Mouse (Mus musculus) olfactory bulb, adult 2 months (tissue): ENCODE measurements around the gene Pdss2. TPM values are rescaled to one million over a fixed set of nuclear protein-coding genes. Genes with fewer than 3 reads are reported as not detected.

Source experiments
- H3K27ac ChIP-seq: fragments of 200-500 bp; 2 replicates; pipeline ENCODE4 v1.5.1; 2012; ENCODE audit warnings: low read depth, low read length; ENCODE audit not compliant: insufficient read depth
- H3K4me1 ChIP-seq: fragments of 200-500 bp; 2 replicates; pipeline ENCODE4 v1.6.1; 2012; ENCODE audit warnings: low read length; ENCODE audit not compliant: control insufficient read depth, insufficient read depth
- H3K4me3 ChIP-seq: fragments of 200-500 bp; 2 replicates; pipeline ENCODE4 v1.5.1; 2012; ENCODE audit warnings: mild to moderate bottlenecking, low read depth, low read length, moderate library complexity; ENCODE audit not compliant: insufficient read depth
- CTCF ChIP-seq: fragments of 200-500 bp; IDR thresholded peaks from 2 replicates; pipeline ENCODE4 v1.5.1; 2012; ENCODE audit warnings: low read depth, mild to moderate bottlenecking, low read length, moderate library complexity; ENCODE audit not compliant: insufficient read depth
- POLR2A ChIP-seq: fragments of 200-500 bp; IDR thresholded peaks from 2 replicates; pipeline ENCODE4 v1.6.1; 2012; ENCODE audit warnings: mild to moderate bottlenecking, low read depth, low read length, moderate library complexity; ENCODE audit not compliant: insufficient read depth
- WGBS: fragments of 180-500 bp; shearing (Covaris S2); methylation state at CpG from one replicate; pipeline ENCODE4 v1.1.7; 2018; 5-methylcytosine and 5-hydroxymethylcytosine counted together
- polyA plus RNA-seq: library from polyadenylated mRNA; stranded (reverse); fragments of >200 nt; gene quantifications from 2 replicates; pipeline ENCODE4 v1.2.4, GENCODE M21; 2012; ENCODE audit warnings: low replicate concordance; ENCODE audit not compliant: missing spikeins, insufficient read depth, insufficient read length

Pdss2 gene
- polyA plus RNA-seq, 1 experiment: not detected

DNA sequence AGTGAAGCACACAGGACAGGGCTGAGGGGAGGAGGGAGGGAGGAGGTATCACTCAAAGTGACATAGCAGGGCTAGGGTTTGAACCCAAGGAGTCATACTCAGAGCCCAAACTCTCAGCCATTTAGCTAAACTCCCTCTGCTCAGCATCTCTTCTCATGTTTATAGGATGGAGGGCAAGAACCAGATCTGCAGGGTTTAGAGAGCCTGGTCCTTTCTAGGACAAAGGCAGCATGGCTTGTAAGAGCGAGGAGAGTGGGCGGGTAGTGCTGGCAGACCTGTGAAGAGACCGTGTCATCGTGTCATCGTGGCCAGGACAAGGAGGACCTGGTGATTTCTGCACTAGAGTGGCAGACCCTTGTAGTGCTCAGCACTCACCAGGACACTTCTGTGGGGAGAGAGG is 99.7 kb downstream of the Pdss2 start:
- Histone ChIP-seq H3K4me1 (peaks cover 11% of the 10 kb centered on the region), H3K27ac (no peak overlapping the region), H3K4me3 (no peak overlapping the region)
- 94% methylated on average over 5 of the region's 5 CpGs for WGBS
- TF ChIP-seq POLR2A (no peak), CTCF (no peak)

DNA sequence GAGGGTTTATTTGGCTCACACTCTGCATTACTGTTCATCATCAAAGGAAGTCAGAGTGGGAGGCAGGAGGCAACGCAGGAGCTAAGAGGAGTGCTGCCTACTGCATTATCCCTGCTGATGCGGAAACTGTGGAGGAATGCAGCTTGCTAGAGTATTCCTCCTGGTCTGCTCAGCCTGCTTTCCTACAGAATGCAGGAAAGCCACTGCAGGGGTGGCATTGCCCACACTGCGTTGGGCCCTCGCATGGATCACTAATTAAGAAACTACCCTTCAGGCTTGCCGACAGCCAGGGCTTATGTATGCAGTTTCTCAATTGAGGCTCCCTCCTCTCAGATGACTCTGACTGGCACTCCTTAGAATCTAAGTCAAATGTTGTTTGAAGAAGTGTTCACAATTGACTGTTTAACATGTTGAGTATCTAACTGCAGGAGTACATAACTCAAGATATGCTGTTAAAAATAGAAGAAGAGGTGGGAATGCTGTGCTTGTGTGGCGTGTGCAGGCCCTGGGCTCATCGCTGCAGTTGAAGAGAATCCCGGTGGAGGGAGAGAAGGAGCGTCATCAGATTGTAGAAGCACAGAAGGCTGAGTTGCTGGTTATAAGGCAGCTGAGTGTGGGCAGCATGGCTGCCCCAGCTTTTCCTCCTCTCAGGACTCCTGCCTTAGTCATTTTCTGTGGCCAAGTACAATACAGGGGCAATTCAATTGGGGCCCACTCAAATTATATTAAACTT is 101.3 kb downstream of the Pdss2 start:
- WGBS: 45% methylated on average over 9 of the region's 9 CpGs
- peaks cover 11% of the 10 kb centered on the region for H3K4me1 ChIP-seq
- H3K4me3 ChIP-seq: no peak overlapping the region
- TF ChIP-seq POLR2A (no peak), CTCF (no peak)
- no peak overlapping the region for H3K27ac ChIP-seq

DNA sequence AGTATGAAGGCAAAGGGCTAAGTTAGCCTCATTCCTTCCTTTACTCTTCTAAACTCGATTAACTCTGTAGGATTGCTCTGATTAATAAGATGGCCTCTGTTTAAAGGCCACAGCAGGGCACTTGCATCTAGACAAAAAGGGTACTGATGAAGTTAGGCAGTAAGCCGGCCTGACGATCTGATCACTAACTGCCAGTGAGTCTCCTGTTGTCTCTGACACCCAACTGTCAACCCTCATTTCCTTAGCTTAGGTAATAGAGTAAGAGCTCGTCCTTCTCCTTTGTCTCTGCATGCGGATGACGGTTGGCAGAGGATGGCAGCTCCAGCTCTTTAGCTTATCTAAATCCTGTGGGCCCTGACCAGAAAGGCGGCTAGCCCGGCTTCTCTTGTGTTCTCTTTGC is 102.1 kb downstream of the Pdss2 start:
- TF ChIP-seq CTCF (no peak), POLR2A (no peak)
- Histone ChIP-seq H3K4me3 (no peak overlapping the region), H3K4me1 (peaks cover 11% of the 10 kb centered on the region), H3K27ac (no peak overlapping the region)
- 85% methylated on average over 8 of the region's 8 CpGs for WGBS

DNA sequence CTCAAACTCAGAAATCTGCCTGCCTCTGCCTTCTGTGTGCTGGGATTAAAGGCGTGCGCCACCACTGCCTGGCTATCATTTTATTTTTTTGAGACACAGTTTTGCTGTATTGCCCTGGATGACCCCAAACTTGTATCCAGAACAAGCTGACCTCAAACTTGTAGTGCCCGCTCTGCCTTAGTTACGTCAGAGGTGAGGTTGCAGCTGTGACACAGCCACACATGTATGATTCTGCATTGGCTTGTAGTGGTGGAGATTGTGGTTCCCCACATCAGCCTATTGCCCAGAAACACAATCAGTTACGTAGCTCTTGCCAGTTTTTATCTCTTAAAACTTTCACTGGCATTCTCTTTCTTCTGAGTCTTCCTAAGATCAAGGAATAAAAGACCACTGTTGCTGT is 108.5 kb downstream of the Pdss2 start:
- WGBS: 98% methylated on average over 5 of the region's 5 CpGs
- Histone ChIP-seq H3K4me1 (no peaks in the 10 kb centered on the region), H3K4me3 (no peak overlapping the region), H3K27ac (no peak overlapping the region)
- TF ChIP-seq POLR2A: no peak
- TF ChIP-seq CTCF: no peak

DNA sequence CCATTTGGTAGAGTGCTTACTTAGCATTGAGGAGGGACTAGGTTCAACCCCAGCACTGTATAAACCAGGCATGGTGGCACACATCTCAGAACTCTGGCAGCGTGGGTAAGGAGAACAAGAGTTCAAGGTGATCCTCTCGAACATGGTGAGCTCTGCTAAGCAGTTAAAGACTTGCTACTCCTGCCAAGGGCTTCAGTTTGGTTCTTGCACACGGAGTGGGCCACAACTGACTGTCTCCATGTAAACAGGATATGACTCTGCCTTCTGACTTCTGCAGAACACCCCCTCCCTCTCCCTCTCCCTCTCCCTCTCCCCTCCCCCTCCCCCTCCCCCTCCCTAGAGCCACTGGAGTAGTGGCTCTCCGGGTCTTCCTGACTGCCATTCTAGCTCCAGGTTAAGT is 109.4 kb downstream of the Pdss2 start:
- 83% methylated on average over 4 of the region's 4 CpGs for WGBS
- TF ChIP-seq CTCF (no peak), POLR2A (no peak)
- H3K4me1 ChIP-seq: no peaks in the 10 kb centered on the region
- no peak overlapping the region for H3K4me3 ChIP-seq
- H3K27ac ChIP-seq: no peak overlapping the region

DNA sequence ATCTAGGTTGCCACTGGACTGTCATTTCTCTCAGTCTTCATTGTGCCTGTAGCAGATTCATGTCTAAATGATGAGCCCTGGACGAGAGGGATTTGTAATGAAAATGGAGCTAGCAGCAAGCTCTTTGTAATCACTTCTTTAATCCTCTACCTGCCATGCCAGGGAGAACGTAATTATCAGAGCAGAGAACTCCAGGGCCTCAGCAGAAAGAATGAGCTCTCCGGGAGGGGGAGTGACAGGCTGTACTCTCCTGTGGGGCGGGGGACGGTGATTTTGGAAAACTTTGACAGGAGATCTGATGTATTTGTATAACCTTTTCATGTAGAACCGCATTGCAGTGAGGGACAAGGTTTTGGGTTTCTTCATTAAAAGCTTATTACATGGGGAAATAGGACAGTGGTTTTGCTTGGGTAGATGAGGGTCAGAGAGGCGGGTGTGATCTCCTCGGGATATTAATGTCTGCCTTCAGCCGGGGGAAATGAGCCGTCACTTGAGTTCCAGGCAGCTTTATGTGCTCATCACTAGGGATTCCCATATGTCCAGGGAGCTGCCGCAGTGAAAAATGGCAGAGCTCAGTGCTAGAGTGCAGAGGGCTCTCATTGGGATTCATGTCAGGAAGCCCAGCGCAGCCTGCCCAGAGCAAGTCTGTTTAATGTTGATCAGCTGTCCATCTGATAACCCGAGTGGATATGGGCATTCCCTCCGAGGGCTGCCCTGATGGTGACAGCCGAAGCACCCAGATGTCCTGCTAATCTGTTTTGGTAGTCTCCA is 110.8 kb downstream of the Pdss2 start:
- no peaks in the 10 kb centered on the region for H3K4me1 ChIP-seq
- no peak overlapping the region for H3K4me3 ChIP-seq
- TF ChIP-seq POLR2A (no peak), CTCF (no peak)
- WGBS: 73% methylated on average over 15 of the region's 15 CpGs
- no peak overlapping the region for H3K27ac ChIP-seq

DNA sequence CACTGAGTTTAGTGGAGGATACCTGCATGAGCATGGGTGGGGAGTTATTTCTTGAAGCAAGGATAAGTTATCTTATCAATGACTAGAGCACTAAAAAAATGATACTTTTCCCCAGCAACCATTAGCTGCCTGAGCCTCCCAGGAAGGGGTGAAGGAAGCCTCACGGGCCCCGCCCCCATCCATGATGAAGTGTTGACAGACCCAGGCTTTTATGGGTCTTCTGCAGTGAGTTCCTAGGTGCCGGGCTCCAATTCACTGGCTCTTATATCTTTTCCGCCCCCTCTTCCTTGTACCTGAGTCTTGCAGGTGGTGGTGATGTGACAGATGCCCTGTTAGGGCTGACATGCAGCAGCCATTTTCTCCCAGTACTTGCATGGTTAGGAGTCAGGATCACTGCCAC is 114.6 kb downstream of the Pdss2 start:
- Histone ChIP-seq H3K27ac (no peak overlapping the region), H3K4me1 (no peaks in the 10 kb centered on the region), H3K4me3 (no peak overlapping the region)
- 93% methylated on average over 4 of the region's 4 CpGs for WGBS
- TF ChIP-seq CTCF: no peak
- no peak for TF ChIP-seq POLR2A

DNA sequence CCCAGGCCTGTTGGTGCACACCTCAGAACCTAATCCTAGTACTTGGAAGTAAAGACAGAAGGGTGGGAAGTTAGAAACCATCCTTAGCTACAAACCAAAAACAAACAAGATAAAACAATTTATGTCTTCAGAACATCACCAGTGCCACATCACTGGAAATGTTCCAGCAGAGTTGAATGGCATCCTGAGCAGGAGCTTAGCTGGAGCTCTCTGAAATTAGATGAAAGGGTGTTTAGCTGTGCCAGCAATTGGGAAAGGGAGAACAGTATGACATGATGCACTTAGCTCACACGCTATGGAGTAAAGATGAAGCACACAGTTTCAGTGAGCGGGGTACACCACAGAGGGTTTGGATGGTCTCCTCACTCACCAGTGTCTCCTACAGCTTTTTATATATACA is 115.8 kb downstream of the Pdss2 start:
- H3K4me1 ChIP-seq: no peaks in the 10 kb centered on the region
- TF ChIP-seq CTCF (no peak), POLR2A (no peak)
- 86% methylated on average over 2 of the region's 2 CpGs for WGBS
- no peak overlapping the region for H3K27ac ChIP-seq
- no peak overlapping the region for H3K4me3 ChIP-seq

DNA sequence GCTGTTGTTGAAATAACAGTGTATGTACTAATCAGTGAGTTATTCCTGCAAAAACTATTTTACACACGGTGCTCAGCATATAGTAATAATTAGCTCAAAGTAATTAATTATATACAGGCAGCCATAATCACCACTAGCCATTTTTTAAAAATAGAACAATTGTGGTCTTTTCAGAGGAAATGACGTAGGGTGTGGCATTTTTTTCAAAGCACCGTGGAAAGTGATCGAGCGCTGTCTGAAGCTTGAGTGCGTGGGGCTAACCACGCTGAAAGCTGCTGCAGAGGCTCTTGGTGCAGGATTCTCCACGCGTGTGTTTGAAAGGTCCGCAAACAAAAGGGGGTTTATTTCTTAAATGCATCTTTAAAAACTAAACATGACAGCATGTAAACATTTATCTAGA is 118.5 kb downstream of the Pdss2 start:
- no peak overlapping the region for H3K4me3 ChIP-seq
- H3K27ac ChIP-seq: no peak overlapping the region
- no peak for TF ChIP-seq CTCF
- no peak for TF ChIP-seq POLR2A
- WGBS: 74% methylated on average over 10 of the region's 10 CpGs
- H3K4me1 ChIP-seq: no peaks in the 10 kb centered on the region

DNA sequence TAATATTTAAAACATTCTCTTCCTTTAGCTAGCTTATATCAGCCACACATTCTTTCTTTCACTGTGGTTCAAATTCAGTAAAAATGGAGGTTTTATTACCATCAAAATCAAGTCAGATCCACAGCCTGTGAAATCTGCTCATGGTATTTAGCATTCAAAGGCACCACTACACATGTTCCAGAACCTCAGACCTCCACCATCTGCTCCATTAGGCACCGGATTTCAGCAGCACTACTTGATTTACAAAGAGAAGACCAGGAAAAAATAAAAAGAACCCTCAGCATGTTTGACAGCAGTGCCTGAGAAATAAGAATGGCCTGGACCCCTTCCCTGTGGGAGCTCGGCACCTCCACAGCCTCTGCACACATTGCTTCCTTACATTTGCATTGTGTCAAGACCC is 128.4 kb downstream of the Pdss2 start:
- no peak for TF ChIP-seq CTCF
- H3K27ac ChIP-seq: no peak overlapping the region
- 69% methylated on average over 2 of the region's 2 CpGs for WGBS
- H3K4me3 ChIP-seq: no peak overlapping the region
- H3K4me1 ChIP-seq: no peaks in the 10 kb centered on the region
